Mouse (Mus musculus): Measurements from ENCODE around the gene G6pd2.

The G6pd2 gene

GRCm38 (mm10) chr5:61808516-61808915, at the start of gene G6pd2:
Gene G6pd2 (plus strand): TSS chr5:61808816.
- in situ Hi-C loops (cut with MboI; ENCODE audit: low pct_unique_long_range_greater_than_20kb in 1 of 2, low sequenced_read_pairs in 2 of 2, unreplicated experiment in 1 of 2): no loop called here

- in situ Hi-C loops (cut with MboI; ENCODE audit: low pct_unique_long_range_greater_than_20kb in 1 of 2, low sequenced_read_pairs in 2 of 2, unreplicated experiment in 1 of 2): no loop called here
Measured at GRCm38 (mm10) chr5:61764214-61764613, 44.4 kb upstream of the G6pd2 start.

- in situ Hi-C loops (cut with MboI; ENCODE audit: low pct_unique_long_range_greater_than_20kb in 1 of 2, low sequenced_read_pairs in 2 of 2, unreplicated experiment in 1 of 2): no loop called here
Measured at GRCm38 (mm10) chr5:61832935-61833551, 24.4 kb downstream of the G6pd2 start.

- in situ Hi-C loops (cut with MboI; ENCODE audit: low pct_unique_long_range_greater_than_20kb in 1 of 2, low sequenced_read_pairs in 2 of 2, unreplicated experiment in 1 of 2): no loop called here
Measured at GRCm38 (mm10) chr5:61843891-61844290, 35.3 kb downstream of the G6pd2 start.

Measured in mouse embryonic stem cell (cell line).